Mouse (Mus musculus): ENCODE data around the gene Zmym4.
A peak's percentile ranks its signal among the peaks of the same experiment; 100 is the strongest.
"Not testable (repeated sequence)": the region's sequence is repeated elsewhere in the genome, so short reads cannot be mapped to it uniquely, and the experiment has no call there.

Gene Zmym4

DNA sequence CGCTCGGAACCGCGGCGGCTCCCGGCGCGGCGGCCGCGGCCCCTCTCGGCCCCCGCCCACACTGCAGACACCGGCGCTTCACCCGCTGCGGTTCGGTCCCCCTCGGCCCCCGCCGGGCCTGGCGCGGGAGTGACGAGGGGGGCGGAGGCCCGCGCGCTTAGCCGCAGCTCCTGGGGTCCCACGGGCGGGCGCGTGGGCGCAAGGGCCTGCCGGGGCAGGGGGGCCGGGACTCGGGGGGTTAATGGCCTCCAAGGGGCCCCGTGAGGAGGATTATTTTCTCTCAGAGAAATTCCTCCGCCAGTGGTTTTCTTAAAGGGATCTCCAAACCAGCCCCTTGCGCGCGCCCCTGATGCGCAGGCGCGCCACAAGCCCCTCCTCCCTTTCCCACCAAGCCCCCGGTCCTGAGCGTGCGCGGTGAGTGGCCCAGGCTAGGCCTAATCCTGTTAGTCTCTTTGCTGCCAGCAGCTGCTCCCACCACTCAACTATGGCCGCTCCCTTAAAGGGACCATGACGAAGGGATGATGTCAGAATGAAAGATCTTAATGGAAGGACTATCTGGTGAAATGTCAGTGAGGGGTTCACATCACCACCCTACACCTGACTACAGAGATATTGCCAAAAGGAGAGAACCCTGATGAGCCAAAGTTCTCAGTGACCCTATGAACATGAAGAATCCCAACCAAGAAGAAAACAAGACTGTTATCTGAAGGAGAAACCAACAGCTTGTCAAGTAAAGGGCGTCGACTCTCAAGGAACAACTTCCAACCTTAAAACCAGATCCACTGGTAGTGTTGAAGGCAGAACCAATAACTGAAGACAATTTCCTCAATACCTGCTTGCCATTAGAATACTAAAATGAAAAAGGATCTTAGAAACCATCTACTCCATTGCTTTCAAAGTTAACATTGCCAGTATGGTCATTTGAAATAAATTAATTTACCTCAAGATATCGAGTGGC is at the start of gene Zmym4:
TSS of gene Zmym4 (minus strand) at position 272 of the 958 bp plus-strand sequence.
- peak; percentile 97 for DNase-seq

DNA sequence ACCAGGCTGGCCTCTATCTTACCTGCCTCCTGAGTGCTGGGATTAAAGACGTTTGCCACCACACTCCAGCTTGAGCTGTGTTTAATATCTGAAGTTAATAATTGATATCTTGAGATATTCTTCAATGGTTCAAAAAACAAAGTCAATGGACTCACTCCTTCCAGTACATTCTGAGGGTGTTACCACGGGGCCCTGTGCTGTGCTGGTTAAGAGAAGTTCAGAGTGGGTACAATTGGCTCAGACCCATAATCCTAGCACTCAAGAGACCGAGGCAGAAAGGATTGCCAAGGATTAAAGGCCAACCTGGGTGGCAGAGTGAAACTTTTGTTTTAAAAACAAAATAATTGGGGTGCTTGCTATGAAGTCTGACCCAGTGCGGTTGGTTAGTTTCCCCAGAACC is 48.4 kb upstream of the Zmym4 start:
- peak; percentile 90 for DNase-seq

DNA sequence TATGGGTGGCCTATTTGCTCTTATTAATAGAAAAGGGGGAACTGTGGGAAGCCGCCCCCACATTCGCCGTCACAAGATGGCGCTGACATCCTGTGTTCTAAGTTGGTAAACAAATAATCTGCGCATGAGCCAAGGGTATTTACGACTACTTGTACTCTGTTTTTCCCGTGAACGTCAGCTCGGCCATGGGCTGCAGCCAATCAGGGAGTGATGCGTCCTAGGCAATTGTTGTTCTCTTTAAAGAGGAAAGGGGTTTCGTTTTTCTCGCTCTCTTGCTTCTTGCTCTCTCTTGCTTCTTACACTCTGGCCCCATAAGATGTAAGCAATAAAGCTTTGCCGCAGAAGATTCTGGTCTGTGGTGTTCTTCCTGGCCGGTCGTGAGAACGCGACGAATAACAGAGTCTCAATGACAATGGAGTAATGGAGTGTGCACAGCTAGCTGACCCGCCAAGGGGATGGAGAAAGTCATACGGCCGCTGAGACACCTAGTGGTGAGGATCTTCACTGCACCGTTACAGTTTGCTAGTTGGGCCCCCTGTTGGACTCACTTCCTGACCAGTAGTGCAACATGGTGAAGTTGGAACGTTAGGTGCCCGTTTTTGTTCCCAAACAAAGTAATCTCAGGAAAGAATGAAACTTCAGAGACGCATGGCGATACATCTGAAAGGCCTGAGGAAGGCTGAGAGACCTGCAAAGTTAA is 47.5 kb upstream of the Zmym4 start:
- DNase-seq = peak; percentile 95

DNA sequence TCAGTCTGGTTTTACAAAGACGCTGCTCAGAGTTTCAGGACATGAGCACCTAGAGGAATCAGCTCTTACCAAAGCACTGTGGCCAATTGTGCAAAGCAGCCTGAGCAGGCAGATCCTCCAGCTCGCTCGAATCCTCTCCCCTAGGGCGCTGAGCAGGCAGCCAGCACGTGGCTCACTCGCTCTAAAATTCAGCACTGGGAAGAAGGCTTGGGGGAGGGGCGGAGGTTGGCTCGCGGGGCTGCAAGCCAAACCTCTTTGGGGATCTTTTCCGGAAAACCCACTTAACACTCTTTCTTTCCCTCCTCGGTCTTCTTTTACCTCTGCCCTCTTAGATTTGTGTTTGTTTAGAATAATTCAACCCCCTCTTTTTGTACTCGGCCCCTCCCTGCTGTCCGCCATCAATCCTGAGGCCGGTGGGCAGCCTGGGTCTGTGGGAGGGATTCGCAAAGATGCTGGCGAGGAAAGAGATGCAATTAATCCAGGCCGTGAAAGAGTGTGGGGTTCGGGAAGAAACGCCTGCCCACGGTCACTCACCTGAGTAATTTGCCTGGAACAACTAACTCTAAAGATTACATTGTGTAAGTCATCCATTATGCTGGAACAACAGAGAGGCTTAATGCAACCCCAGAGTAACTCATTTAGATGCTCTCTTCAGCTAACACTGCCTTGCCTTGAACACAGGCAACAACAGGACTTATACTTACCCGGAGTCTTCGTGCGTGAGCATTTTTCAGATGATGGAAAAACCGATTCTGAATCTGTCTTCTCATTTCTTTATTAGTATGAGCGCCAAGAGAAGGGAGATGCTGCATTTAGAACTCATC is 37.4 kb upstream of the Zmym4 start:
- peak; percentile 45 for DNase-seq

DNA sequence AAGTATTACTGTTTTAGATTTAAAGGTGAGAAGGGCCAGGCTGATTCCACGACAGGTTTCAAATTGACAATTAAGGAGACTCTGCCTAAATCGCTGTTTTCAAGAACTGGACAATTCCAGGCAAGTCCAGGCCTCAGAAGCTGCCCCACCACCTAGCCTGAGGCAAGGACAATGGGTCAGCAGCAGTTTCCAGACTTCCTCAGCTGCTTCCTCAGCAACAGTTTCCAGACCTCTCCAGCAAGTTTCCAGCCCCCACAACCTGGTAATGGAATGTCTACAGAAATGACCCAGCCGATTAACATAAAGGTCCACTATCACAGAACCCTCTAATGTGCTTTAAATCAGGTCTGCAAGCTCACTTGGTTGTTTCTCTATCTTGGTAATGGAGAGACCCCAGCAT is 36.4 kb upstream of the Zmym4 start:
- no peak for DNase-seq

DNA sequence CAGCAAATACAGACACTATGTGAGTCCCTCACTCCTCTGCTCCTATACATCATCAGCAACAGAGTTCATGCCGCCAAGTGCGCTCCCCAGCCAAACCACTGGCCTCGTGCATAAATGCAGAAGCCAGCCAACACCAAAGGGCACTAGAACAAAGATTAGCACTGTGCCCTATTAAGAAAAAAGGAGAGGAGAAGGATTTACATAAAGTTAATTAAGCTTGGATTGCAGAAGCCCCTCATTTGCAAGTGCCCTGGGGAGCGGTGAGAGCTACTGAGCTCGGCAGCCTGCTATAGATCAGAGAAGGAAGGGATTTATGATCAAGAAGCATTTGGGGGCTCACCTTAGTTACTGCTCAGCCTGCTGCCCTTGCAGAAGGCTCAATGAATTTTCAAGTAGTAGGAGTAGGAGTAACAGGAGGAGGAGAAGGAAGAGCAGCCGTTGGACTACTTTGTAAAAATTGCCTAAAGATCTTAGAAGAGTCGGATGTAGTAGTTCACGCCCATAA is 32.7 kb upstream of the Zmym4 start:
- DNase-seq = no peak

DNA sequence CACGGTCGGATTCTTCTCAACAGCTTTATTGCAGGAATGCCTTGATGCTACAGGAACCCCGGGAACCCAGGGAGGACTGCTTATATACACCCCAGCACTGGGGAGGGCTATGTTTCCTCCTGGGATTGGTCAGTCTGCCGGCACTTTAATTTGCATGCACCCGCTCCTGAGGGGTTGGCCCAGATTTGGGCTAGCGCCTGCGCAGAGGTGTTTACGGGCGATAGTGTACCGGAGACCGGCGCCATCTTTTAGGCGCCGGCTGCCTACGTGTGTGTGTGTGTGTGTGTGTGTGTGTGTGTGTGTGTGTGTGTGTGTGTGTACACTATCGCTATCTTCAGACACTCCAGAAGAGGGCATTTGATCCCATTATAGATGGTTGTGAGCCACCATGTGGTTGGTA is 31.4 kb upstream of the Zmym4 start:
- DNase-seq = not testable (repeated sequence)

DNA sequence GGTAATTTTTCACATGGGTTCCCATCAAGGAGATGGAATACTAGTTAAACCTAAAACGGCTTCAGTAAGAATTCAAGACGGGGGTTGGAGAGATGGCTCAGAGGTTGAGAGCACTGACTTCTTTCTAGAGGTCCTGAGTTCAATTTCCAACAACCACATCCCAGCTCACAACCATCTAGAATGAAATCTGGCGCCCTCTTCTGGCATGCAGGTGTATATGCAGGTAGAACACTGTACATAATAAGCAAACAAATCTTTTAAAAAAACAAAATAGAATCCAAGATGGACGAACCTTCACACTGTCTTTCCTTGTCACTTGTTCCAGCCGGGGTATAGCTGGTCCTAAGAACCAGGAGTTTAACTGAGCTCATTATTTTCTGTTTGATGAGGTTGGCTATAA is 24.4 kb upstream of the Zmym4 start:
- no peak for DNase-seq

DNA sequence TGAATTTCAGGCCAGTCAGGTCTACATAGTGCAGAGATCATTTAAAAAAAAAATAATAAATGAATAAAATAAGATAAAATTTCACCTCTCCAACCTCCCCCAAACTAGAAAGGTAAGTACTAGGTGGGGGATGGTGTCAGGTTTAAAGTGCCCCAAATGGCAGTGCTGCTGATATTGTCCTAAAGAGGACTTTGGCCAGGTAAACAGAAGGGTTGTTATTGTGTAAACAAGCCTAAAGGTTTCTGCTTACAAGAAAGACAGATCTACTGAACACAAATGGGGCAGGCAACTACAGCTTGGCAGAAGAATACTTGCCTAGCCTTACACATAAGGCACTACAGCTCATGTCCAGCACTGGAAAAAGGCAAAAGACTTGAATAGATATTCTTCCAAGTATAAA is 22.6 kb upstream of the Zmym4 start:
- no peak for DNase-seq

DNA sequence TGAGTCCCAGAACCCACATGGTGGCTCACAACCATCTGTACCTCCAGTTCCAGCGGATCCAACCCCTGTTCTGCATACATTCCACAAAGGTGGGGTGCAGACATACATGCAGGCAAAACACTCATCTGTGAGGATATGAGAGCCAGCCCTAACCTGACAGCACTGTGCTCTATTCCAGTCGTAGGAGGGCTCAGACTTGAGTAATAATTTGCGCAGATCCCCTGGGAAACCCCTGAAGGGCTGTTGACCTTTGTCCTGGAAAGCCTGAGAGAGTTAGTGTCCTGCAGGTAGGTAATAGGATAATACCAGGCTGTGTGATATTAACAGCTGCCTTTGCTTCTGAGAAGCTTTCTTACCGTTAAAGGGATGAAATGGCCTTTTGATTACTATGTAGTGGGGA is 20.6 kb upstream of the Zmym4 start:
- DNase-seq = peak; percentile 48

DNA sequence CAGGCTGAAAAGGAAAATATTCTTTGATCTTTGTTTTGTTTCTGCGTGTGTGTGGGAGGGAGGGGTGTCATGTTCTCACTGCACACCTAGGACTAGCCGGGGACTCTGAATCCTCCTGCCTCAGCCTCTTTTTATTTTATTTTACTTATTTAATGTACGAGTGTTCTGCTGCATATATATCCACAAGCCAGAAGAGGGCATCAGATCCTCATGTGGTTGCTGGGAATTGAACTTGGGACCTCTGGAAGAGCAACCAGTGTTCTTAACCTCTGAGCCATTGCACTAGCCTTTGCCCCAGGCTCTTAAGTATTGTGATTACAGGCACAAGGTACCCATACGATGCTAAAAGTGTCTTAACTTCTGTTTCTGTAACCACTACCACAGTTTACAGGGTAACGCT is 18.8 kb upstream of the Zmym4 start:
- DNase-seq = peak; percentile 18

DNA sequence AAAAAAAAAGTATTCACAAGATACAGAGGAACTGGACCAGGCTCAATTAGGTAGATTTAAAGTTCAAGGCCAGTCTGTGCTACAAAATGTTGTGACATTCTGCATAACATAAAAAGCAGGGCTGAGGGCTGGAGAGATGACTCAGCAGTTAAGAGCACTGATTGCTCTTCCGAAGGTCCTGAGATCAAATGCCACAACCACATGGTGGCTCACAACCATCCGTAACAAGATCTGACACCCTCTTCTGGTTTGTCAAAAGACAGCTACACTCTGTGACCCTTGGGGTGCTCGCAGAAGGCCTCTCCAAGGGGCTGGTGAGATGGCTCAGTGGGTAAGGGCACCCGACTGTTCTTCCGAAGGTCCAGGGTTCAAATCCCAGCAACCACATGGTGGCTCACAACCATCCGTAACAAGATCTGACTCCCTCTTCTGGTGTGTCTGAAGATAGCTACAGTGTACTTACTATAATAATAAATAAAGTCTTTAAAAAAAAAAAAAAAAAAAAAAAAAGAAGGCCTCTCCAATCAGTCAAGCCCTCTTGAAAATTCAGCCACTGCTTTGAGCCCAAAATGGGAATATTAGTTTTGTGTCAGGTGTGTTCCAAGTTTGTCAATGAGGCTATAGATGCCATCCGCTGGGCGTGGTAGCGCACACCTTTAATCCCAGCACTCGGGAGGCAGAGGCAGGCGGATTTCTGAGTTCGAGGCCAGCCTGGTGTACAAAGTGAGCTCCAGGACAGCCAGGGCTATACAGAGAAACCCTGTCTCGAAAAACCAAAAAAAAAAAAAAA is 16.0 kb upstream of the Zmym4 start:
- not testable (repeated sequence) for DNase-seq

DNA sequence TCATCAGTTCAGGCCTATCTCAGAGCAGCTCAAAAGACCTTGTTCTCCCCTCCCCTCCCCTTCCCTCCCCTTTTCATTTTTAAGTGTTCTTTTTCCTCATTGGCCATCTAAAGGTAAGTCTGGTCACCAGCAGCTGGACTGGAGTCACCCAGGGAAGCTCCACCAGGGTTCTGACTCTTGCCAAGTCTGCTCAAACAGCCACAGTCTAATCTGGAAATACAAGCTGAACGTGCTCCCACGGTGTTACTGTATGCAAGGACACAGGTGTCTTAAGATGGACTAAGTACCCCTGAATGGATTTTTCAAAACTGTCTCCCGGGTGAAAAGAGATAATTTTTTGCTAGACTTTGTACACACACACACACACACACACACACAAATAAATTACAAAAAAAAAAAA is 15.4 kb upstream of the Zmym4 start:
- no peak for DNase-seq

DNA sequence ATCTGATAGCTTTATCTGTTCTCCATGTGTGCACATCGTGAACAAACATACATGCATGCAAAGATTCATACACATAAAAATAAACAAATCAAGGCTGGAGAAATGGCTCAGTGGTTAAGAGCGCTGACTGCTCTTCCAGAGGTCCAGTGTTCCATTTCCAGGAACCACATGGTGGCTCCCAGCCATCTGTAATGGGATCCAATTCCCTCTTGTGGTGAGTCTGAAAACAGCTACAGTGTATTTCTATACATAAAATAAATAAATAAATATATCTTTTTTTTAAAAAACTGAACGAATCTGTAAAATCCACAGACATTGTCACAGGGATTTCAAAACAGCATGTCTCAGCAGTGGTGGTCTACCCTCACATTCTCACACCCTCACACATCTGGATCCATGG is 10.8 kb upstream of the Zmym4 start:
- no peak for DNase-seq

DNA sequence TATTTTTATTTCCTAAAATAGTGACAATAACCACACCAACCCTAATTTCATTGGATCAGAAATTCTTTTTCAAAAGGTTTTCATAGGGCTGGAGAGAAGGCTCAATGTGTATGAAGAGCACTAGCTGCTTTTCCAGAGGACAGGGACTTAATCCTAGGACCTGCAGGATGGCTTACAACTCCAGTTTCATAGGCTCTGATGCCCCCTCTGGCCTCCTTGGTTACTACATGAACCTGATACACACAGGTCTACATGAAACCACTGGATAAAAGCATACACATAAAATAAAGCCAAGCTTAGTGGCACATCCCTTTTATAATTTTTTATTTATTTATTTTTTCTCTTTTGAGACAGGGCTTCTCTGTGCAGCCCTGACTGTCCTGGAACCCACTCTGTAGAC is 9.5 kb upstream of the Zmym4 start:
- peak; percentile 79 for DNase-seq

DNA sequence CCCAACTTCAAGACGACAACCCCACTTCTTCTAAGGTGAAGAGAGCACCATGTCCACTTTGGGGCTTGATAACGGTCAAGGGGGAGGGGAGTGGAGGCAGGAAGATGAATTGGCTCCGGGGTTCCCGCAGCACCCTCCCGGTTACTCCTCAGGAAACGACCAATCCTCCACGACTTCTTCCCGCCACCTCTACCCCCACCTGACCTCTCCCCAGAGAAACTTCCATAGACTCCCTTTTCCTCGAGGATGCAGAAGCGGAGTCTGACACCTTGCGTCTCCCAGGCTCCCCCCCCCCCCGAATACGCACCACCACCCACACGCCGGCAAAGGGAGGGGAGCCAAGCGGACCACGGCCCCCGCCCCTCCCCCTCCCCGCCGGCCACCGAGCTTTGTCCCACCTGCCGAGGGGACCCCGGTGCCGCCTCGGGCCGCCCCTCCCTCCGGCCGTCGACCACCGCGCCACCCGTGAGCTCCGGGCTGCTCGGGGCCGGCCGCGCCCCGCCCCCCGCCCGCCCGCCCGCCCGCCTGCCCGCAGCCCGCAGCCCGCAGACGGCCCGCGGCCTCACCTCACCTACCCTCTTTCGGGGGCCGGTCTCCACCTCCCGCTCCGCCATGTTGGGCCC is 583 bp downstream of the Zmym4 start:
- DNase-seq = peak; percentile 15

DNA sequence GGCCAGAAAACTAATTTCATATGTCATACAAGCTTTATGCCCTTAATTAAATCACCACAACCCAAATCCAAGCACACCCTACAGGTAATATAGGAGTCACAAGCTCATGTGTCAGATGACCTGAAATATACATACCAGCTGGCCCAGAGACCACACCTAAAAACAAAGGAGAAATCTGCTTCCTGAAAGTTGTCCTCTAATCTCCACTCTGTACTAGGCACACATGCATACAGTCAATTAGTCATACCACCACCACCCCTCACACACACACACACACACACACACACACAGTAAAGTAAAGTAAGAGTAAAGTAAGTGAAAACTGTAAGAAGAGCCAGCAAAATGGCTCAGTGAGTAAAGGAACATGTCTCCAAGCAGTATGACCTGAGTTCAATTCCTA is 9.3 kb downstream of the Zmym4 start:
- DNase-seq = no peak

DNA sequence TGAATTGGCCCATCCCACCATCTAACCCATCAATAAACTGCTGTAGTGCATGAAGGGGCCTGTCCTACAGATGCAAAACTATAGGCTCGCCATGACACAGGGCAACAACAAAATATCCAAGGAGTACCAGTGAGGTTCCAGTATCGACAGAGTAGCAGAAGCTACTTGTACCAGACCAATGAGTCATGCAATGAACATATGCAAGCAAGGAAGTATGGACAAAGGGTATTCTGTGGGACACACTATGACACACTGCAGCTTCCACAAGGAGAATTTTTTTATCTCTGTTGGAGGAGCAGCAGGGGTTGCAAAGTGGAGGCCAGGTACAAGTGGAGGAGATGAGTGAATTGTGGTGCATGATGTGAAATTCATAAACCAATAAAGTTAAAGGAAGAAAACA is 9.7 kb downstream of the Zmym4 start:
- DNase-seq = no peak

DNA sequence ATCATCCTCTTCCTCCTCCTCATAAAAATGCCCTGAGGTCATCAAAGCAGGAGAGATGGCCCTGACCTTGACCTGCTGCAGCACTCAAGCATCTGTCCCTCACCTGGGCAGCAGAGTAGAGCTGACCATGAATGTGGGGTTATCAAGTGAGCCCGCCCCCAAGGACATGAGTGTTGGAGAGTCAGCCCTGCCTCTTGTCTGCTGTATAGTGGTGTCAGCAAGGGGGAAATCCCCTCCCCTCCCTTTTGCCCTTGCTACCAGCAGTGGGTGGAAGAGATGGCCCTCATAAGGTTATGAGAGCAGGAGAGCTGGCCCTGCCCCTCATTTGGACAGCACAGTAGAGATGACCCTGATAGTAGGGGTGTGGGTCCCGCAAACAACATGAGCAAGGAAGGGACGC is 10.5 kb downstream of the Zmym4 start:
- DNase-seq = no peak

DNA sequence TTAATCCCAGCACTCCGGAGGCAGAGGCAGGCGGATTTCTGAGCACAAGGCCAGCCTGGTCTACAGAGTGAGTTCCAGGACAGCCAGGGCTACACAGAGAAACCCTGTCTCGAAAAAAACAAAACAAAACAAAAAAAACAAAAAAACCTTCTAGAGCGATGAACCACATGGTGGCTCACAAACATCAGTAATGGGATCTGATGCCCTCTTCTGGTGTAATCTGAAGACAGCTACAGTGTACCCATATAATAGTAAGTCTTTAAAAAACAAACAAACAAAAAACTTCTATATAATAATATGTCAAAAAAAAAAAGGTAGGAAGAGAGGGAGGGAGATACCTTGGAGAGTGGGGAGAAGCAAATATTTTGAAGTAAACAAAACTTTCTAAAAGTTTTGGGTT is 17.1 kb downstream of the Zmym4 start:
- DNase-seq = not testable (repeated sequence)

DNA sequence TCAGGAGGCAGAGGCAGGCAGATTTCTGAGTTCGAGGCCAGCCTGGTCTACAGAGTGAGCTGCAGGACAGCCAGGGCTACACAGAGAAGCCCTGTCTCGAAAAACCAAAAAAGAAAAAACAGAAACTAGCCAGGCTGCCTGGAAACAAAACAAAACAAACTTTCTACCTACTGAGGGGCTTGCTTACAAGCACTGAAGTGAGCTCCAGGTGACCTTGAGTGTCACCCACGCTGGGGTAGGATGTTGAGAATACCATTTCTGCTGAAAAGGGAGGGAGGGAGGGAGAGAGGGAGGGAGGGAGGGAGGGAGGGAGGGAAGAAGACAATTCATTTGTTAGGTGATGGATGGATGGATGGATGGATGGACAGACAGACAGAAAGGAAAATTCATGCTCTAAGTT is 24.5 kb downstream of the Zmym4 start:
- DNase-seq = no peak

DNA sequence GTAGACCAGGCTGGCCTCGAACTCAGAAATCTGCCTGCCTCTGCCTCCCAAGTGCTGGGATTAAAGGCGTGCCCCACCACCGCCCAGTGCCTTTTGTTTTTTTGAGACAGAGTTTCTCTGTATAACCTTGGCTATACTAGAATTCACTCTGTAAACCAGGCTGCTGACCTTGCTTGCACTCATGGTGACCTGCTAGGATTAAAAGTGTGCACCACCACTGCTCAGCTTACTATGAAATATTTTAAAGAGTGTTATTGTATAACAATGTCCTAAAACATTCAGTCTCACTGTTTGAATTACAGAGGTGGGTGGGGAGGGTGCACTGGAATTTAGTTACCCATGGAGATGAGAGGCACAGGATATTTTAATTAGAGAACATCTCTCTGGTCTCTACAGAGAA is 25.1 kb downstream of the Zmym4 start:
- DNase-seq = no peak

Measured in kidney, adult 9 months (tissue).